Mouse (Mus musculus) left cerebral cortex, adult 9 months (tissue): ENCODE measurements around the gene Hamp2.
"Not testable (repeated sequence)": the region's sequence is repeated elsewhere in the genome, so short reads cannot be mapped to it uniquely, and the experiment has no call there.

Source experiments
- DNase-seq, 2 experiments: peaks; one replicate each; pipeline ENCODE4 v3.0.0; 2022; ENCODE audit warnings: low spot score in 2 of 2

The Hamp2 gene

GRCm38 (mm10) chr7:30953459-30953858, 29.0 kb upstream of the Hamp2 start:
- DNase-seq, result no peak

- DNase-seq, result no peak
Observed at GRCm38 (mm10) chr7:30952441-30953265, 28.2 kb upstream of the Hamp2 start.

- not testable (repeated sequence) for DNase-seq
Observed at GRCm38 (mm10) chr7:30949902-30950301, 25.4 kb upstream of the Hamp2 start.

GRCm38 (mm10) chr7:30945876-30946275, 21.4 kb upstream of the Hamp2 start:
- no peak for DNase-seq

- not testable (repeated sequence) for DNase-seq
Observed at GRCm38 (mm10) chr7:30945466-30945865, 21.0 kb upstream of the Hamp2 start.

- DNase-seq, result not testable (repeated sequence)
Observed at GRCm38 (mm10) chr7:30944706-30945105, 20.2 kb upstream of the Hamp2 start.

- no peak for DNase-seq
Observed at GRCm38 (mm10) chr7:30943909-30944635, 19.6 kb upstream of the Hamp2 start, which contains the start of gene Hamp. Hamp (minus strand) TSS chr7:30944032.

- DNase-seq, result not testable (repeated sequence)
Observed at GRCm38 (mm10) chr7:30942365-30942764, 17.9 kb upstream of the Hamp2 start.

- not testable (repeated sequence) for DNase-seq
Observed at GRCm38 (mm10) chr7:30940070-30940469, 15.6 kb upstream of the Hamp2 start.

- not testable (repeated sequence) for DNase-seq
Observed at GRCm38 (mm10) chr7:30935422-30936099, 11.1 kb upstream of the Hamp2 start.

GRCm38 (mm10) chr7:30924071-30924470, 410 bp downstream of the Hamp2 start:
- no peak for DNase-seq

GRCm38 (mm10) chr7:30922490-30922889, 2.0 kb downstream of the Hamp2 start:
- not testable (repeated sequence) for DNase-seq

- no peak for DNase-seq
Observed at GRCm38 (mm10) chr7:30920217-30920616, 4.3 kb downstream of the Hamp2 start.

GRCm38 (mm10) chr7:30917219-30917618, 7.3 kb downstream of the Hamp2 start:
- DNase-seq, result no peak

- peak in 1 of 2 experiments; percentile 31 for DNase-seq
Observed at GRCm38 (mm10) chr7:30916713-30917112, 7.8 kb downstream of the Hamp2 start.

- peak in 1 of 2 experiments; percentile 48 for DNase-seq
Observed at GRCm38 (mm10) chr7:30914732-30915131, 9.7 kb downstream of the Hamp2 start, which contains the start of gene Mag. Mag (minus strand) TSS chr7:30914873.

- no peak for DNase-seq
Observed at GRCm38 (mm10) chr7:30909773-30910172, 14.7 kb downstream of the Hamp2 start.

- DNase-seq, result no peak
Observed at GRCm38 (mm10) chr7:30908992-30909431, 15.5 kb downstream of the Hamp2 start.

- DNase-seq, result no peak
Observed at GRCm38 (mm10) chr7:30908277-30908991, 16.0 kb downstream of the Hamp2 start.

- no peak for DNase-seq
Observed at GRCm38 (mm10) chr7:30904042-30904441, 20.4 kb downstream of the Hamp2 start.

- DNase-seq, result no peak
Observed at GRCm38 (mm10) chr7:30895217-30895616, 29.3 kb downstream of the Hamp2 start.
